Mouse (Mus musculus) adrenal gland (tissue): ENCODE measurements at regions not wholly inside any gene's neighbourhood (a gene's known extent, or its start where the extent isn't known, plus 50 kb on each side); places are given as distances from the start of the nearest gene placed in this dataset.

Source experiments
- intact Hi-C: fragments of 180-260 bp; cut with DNase I; formaldehyde crosslinking; loops from one replicate; pipeline ENCODE4 v1.15.1; 2025

- intact Hi-C loops, result no loop called here
These were observed 103.5 kb downstream of the Ids start for GRCm38 (mm10) chrX:70261360-70261759.

DNA sequence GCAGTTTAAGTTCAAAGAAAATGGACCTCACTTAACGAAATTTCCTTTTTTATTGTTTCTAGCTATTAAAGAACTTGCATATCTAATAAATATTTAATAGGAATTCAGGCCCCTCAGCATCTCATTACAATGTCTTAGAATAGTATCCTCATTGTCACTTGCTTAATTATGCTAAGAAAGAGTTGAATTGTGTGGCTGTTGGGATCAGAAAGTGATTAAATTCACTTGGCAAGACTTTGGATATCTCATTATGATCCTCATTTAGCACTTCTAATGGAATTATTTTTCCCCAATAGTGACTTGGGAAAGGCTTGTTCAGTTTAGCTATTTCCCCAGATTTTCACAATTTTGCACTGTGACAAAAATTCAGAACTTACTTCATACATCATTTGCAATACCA is 148.9 kb downstream of the Ids start:
- intact Hi-C loops, result no loop called here

GRCm38 (mm10) chrX:70184427-70185090 is 180.3 kb downstream of the Ids start:
- intact Hi-C loops, result no loop called here

DNA sequence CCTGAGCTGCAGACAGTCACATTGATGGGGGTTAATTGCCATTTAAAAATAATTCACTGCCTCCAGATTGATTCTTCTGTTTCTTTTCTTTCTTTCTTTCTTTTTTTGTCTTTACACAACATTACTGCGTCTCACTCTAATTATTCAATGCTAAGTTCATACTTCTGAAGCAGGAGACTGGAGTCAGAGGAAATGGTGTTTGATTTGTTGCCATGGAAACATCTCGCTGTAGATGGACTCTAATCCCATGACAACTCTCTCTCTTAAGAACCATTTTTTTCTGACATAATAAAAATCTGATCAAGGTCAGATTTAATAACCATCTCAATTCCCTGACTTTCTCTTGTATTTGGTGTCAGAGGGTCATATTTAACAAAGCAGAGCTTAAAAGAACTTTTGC is 195.1 kb downstream of the Ids start:
- intact Hi-C loops, result no loop called here

- intact Hi-C loops, result loop anchor here (5.0 kb wide), 1 partner anchor 1209 kb away; no protein-coding TSS in a partner anchor
These were observed 203.9 kb downstream of the Ids start for GRCm38 (mm10) chrX:70161011-70161410.
